ENCODE assay signal across 17 mouse cellular contexts in the genomic region with DNA sequence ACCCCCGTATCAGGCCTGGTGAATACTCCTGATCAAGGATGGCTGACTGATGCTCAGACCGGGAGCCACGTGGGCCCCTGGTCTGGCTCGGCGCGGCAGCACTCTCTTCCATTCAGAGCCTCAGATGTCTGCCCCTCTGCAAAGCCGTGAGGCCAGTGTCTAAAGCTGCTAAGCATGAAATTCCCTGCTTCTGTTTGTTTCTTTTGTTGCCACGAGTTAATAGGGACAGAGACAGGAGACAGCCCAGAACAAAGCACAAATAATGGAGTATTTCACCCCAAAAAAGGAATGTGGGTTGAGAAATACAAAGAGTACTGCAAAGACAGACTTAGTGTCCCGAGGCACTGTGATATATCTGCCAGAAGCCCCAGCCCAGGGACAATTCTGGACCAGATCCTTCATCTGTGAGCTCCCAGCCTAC.
DNase-seq lines count a peak whose midpoint lies in the region; ATAC-seq and TF ChIP-seq lines count a peak whose summit lies in the region.
"Had no signal": no experiment of that assay in that cellular context is flagged by ENCODE, and none has a peak within 500 bp of the region (broad histone marks: within the 10 kb centered on the region; RNA-seq: fewer than 3 reads in every experiment).

No protein-coding gene starts in this region.

- TF ChIP-seq CTCF in forebrain, postnatal 0 days (IDR thresholded peaks at IDR 0.05; ENCODE audit: low read depth) = no peak

- H3K27me3 ChIP-seq in forebrain, embryonic 10.5 days (ENCODE audit: poor library complexity, severe bottlenecking) = no peaks in the 10 kb centered on the region
- H3K27me3 ChIP-seq in forebrain, postnatal 0 days (ENCODE audit: insufficient read depth, low read length) = no peaks in the 10 kb centered on the region
- no peaks in the 10 kb centered on the region for H3K27me3 ChIP-seq in neural tube, embryonic 15.5 days (replicated peaks)
- no peaks in the 10 kb centered on the region for H3K27me3 ChIP-seq in midbrain, embryonic 11.5 days (ENCODE audit: control insufficient read depth, insufficient read depth, low read length)
- H3K27me3 ChIP-seq in neural tube, embryonic 14.5 days (ENCODE audit: control insufficient read depth, insufficient read depth, low read length) = no peaks in the 10 kb centered on the region
- H3K27me3 ChIP-seq: CH12.LX had no signal

- no peak overlapping the region for H3K9ac ChIP-seq in forebrain, postnatal 0 days
- no peak overlapping the region for H3K9ac ChIP-seq in neural tube, embryonic 15.5 days (replicated peaks)
- H3K9ac ChIP-seq in midbrain, embryonic 11.5 days (ENCODE audit: low read length) = peak overlapping the region; percentile 18; the same call in 1 of the 2 replicates
- H3K9ac ChIP-seq in neural tube, embryonic 14.5 days (replicated peaks; ENCODE audit: low read depth, low read length) = peak overlapping the region; percentile 22; the same call in 1 of the 2 replicates
- H3K9ac ChIP-seq: lung, embryonic 14.5 days had no signal

- no peak for ATAC-seq in forebrain, postnatal 0 days
- no peak for ATAC-seq in neural tube, embryonic 15.5 days (ENCODE audit: low FRiP score)
- ATAC-seq in midbrain, embryonic 11.5 days (ENCODE audit: low FRiP score) = peak; percentile 84
- no peak for ATAC-seq in neural tube, embryonic 14.5 days (ENCODE audit: low read depth)
- ATAC-seq: activated CD4-positive, CD25-positive, alpha-beta regulatory T cell, adult 4 months had no signal

- H3K4me1 ChIP-seq in forebrain, embryonic 10.5 days = peaks cover 59% of the 10 kb centered on the region
- H3K4me1 ChIP-seq in forebrain, postnatal 0 days (ENCODE audit: insufficient read depth) = no peaks in the 10 kb centered on the region; the same call in 1 of the 2 replicates
- H3K4me1 ChIP-seq in neural tube, embryonic 15.5 days = peaks cover 27% of the 10 kb centered on the region
- peaks cover 44% of the 10 kb centered on the region for H3K4me1 ChIP-seq in midbrain, embryonic 11.5 days (ENCODE audit: control insufficient read depth, insufficient read depth, low read length)
- H3K4me1 ChIP-seq in neural tube, embryonic 14.5 days (ENCODE audit: control insufficient read depth, insufficient read depth, low read length) = peaks cover 15% of the 10 kb centered on the region; the same call in 1 of the 2 replicates

- no peak overlapping the region for H3K4me3 ChIP-seq in forebrain, embryonic 10.5 days
- H3K4me3 ChIP-seq in forebrain, postnatal 0 days (ENCODE audit: low read depth, low read length) = no peak overlapping the region
- H3K4me3 ChIP-seq in neural tube, embryonic 15.5 days (replicated peaks) = no peak overlapping the region
- no peak overlapping the region for H3K4me3 ChIP-seq in midbrain, embryonic 11.5 days (ENCODE audit: low read depth, low read length)
- no peak overlapping the region for H3K4me3 ChIP-seq in neural tube, embryonic 14.5 days (ENCODE audit: low read depth, low read length)
- H3K4me3 ChIP-seq: heart, adult 2 months had no signal

- 12% methylated on average over 9 of the region's 9 CpGs for WGBS in forebrain, embryonic 10.5 days
- 13% methylated on average over 9 of the region's 9 CpGs for WGBS in forebrain, postnatal 0 days
- WGBS in neural tube, embryonic 15.5 days = 10% methylated on average over 9 of the region's 9 CpGs
- WGBS in midbrain, embryonic 11.5 days = 12% methylated on average over 9 of the region's 9 CpGs
- WGBS in neural tube, embryonic 14.5 days = 15% methylated on average over 9 of the region's 9 CpGs

- 0 out of 2 replicates have a peak, but pooled peaks cover 2% of the 10 kb centered on the region for H3K36me3 ChIP-seq in forebrain, embryonic 10.5 days (replicated peaks)
- no peaks in the 10 kb centered on the region for H3K36me3 ChIP-seq in forebrain, postnatal 0 days (ENCODE audit: insufficient read depth)
- H3K36me3 ChIP-seq in neural tube, embryonic 15.5 days = no peaks in the 10 kb centered on the region
- no peaks in the 10 kb centered on the region for H3K36me3 ChIP-seq in midbrain, embryonic 11.5 days (ENCODE audit: control insufficient read depth, insufficient read depth, low read length)
- H3K36me3 ChIP-seq in neural tube, embryonic 14.5 days (ENCODE audit: control insufficient read depth, insufficient read depth, low read length) = no peaks in the 10 kb centered on the region

- H3K27ac ChIP-seq in forebrain, embryonic 10.5 days = peak overlapping the region; percentile 81
- H3K27ac ChIP-seq in forebrain, postnatal 0 days (ENCODE audit: low read depth, low read length) = no peak overlapping the region
- H3K27ac ChIP-seq in neural tube, embryonic 15.5 days (replicated peaks) = no peak overlapping the region
- H3K27ac ChIP-seq in midbrain, embryonic 11.5 days (ENCODE audit: low read depth, low read length) = peak overlapping the region; percentile 54; the same call in 1 of the 2 replicates
- H3K27ac ChIP-seq in neural tube, embryonic 14.5 days (ENCODE audit: low read depth, low read length) = no peak overlapping the region
- H3K27ac ChIP-seq: heart, adult 2 months; macrophage had no signal

- H3K9me3 ChIP-seq in forebrain, embryonic 10.5 days = no peaks in the 10 kb centered on the region
- no peaks in the 10 kb centered on the region for H3K9me3 ChIP-seq in forebrain, postnatal 0 days (ENCODE audit: low read length)
- H3K9me3 ChIP-seq in neural tube, embryonic 15.5 days (replicated peaks) = no peaks in the 10 kb centered on the region
- H3K9me3 ChIP-seq in midbrain, embryonic 11.5 days (ENCODE audit: control insufficient read depth, low read length) = no peaks in the 10 kb centered on the region
- no peaks in the 10 kb centered on the region for H3K9me3 ChIP-seq in neural tube, embryonic 14.5 days (ENCODE audit: control insufficient read depth, low read length)

- peak; percentile 44 for DNase-seq in forebrain, embryonic 10.5 days (ENCODE audit: extremely low spot score, low spot score)
- no peak for DNase-seq in forebrain, postnatal 0 days
- peak; percentile 48 for DNase-seq in neural tube, embryonic 10.5 days (ENCODE audit: extremely low spot score, low spot score)
- DNase-seq in midbrain, embryonic 11.5 days (ENCODE audit: low spot score, missing footprints) = peak; percentile 93
- no peak for DNase-seq in urinary bladder, postnatal 4 days (ENCODE audit: low spot score in 2 of 2)
- no peak for DNase-seq in frontal cortex, postnatal 25 days (ENCODE audit: low spot score in 2 of 2)
- DNase-seq: cerebellum, adult 11 months; heart, adult 2 months; kidney, adult 9 months; layer of hippocampus, postnatal 36 days; lung, embryonic 14.5 days; thymus, postnatal 14 days had no signal

- no peak overlapping the region for H3K4me2 ChIP-seq in forebrain, postnatal 0 days (ENCODE audit: low read depth)
- no peak overlapping the region for H3K4me2 ChIP-seq in neural tube, embryonic 15.5 days
- H3K4me2 ChIP-seq in midbrain, embryonic 11.5 days = no peak overlapping the region
- H3K4me2 ChIP-seq in neural tube, embryonic 14.5 days (ENCODE audit: low read depth, low read length) = no peak overlapping the region
- H3K4me2 ChIP-seq: lung, embryonic 14.5 days had no signal

Comparison
In these comparisons a context has a peak if more than half of its experiments do, and no peak if none do; other contexts are left out.
1. DNase-seq: peak in forebrain, embryonic 10.5 days (single experiment), neural tube, embryonic 10.5 days (single experiment) and midbrain, embryonic 11.5 days (single experiment); none in forebrain, postnatal 0 days (single experiment), urinary bladder, postnatal 4 days (0 of 2) and frontal cortex, postnatal 25 days (0 of 2).
2. H3K27ac ChIP-seq: peak in forebrain, embryonic 10.5 days (single experiment) and midbrain, embryonic 11.5 days (single experiment); none in forebrain, postnatal 0 days (single experiment), neural tube, embryonic 15.5 days (single experiment) and neural tube, embryonic 14.5 days (single experiment).
3. H3K9ac ChIP-seq: peak in midbrain, embryonic 11.5 days (single experiment) and neural tube, embryonic 14.5 days (single experiment); none in forebrain, postnatal 0 days (single experiment) and neural tube, embryonic 15.5 days (single experiment).